Mouse (Mus musculus) MEL (cell line): ENCODE data around the gene Nudt17. TPM values are rescaled to one million over a fixed set of nuclear protein-coding genes. Genes with fewer than 3 reads are reported as not detected.
A peak's percentile ranks its signal among the peaks of the same experiment; 100 is the strongest.

Source experiments
- DNase-seq: peaks from one replicate; pipeline ENCODE4 v3.0.0; 2011; ENCODE audit warnings: low read depth, low spot score
- H3K27ac ChIP-seq: 2 replicates; pipeline ENCODE4 v1.5.1; 2012; ENCODE audit warnings: low read depth, mild to moderate bottlenecking, control low read depth, low read length, moderate library complexity; ENCODE audit not compliant: control insufficient read depth
- H3K27me3 ChIP-seq, 2 experiments: fragments of 150-350 bp in 1 of 2; sonication (generic) in 1 of 2; 2 replicates each; pipeline ENCODE4 v1.6.1; 2012; ENCODE audit warnings: low read length in 2 of 2, mild to moderate bottlenecking in 2 of 2, improper control_type of control experiment in 1 of 2, moderate library complexity in 1 of 2; ENCODE audit not compliant: insufficient read depth in 2 of 2, control insufficient read depth in 1 of 2
- H3K36me3 ChIP-seq, 2 experiments: 2 replicates each; pipeline ENCODE4 v1.6.1; 2012 to 2014; ENCODE audit warnings: low read length in 2 of 2, improper control_type of control experiment in 1 of 2, inconsistent platforms in 1 of 2, mild to moderate bottlenecking in 1 of 2; ENCODE audit not compliant: insufficient read depth in 2 of 2, control insufficient read depth in 1 of 2
- H3K4me1 ChIP-seq, 2 experiments: fragments of 150-350 bp in 1 of 2; sonication (generic) in 1 of 2; 2 replicates each; pipeline ENCODE4 v1.6.1; 2012; ENCODE audit warnings: low read length in 2 of 2, improper control_type of control experiment in 1 of 2, mild to moderate bottlenecking in 1 of 2; ENCODE audit not compliant: insufficient read depth in 2 of 2, control insufficient read depth in 1 of 2
- H3K4me3 ChIP-seq, 2 experiments: fragments of 150-350 bp in 1 of 2; sonication (generic) in 1 of 2; 2 replicates each; pipeline ENCODE4 v1.5.1; 2012; ENCODE audit warnings: low read depth in 2 of 2, low read length in 2 of 2, mild to moderate bottlenecking in 2 of 2, moderate library complexity in 2 of 2, control low read depth in 1 of 2, improper control_type of control experiment in 1 of 2; ENCODE audit not compliant: control insufficient read depth in 1 of 2, insufficient read depth in 1 of 2
- H3K79me2 ChIP-seq: 2 replicates; pipeline ENCODE4 v1.6.1; 2012; ENCODE audit warnings: mild to moderate bottlenecking, low read length, moderate library complexity; ENCODE audit not compliant: control insufficient read depth, poor library complexity, insufficient read depth
- H3K9ac ChIP-seq: 2 replicates; pipeline ENCODE4 v1.6.1; 2012; ENCODE audit warnings: low read depth, mild to moderate bottlenecking, control low read depth, low read length, moderate library complexity; ENCODE audit not compliant: control insufficient read depth, poor library complexity, severe bottlenecking
- H3K9me3 ChIP-seq: fragments of 150-350 bp; sonication (generic); replicated peaks from 2 replicates; pipeline ENCODE4 v1.6.1; 2012; ENCODE audit warnings: mild to moderate bottlenecking, low read length, improper control_type of control experiment, moderate library complexity; ENCODE audit not compliant: insufficient read depth
- CHD1 ChIP-seq: IDR thresholded peaks from 2 replicates; pipeline ENCODE4 v1.6.1; 2012; ENCODE audit warnings: low read depth, mild to moderate bottlenecking, inconsistent platforms, low read length, improper control_type of control experiment
- CHD2 ChIP-seq: IDR thresholded peaks from 2 replicates; pipeline ENCODE4 v1.6.1; 2011; ENCODE audit warnings: low read length, improper control_type of control experiment
- CTCF ChIP-seq, 3 experiments: IDR thresholded peaks in 2 of 3; conservative IDR thresholded peaks in 1 of 3; 2 replicates each; pipeline ENCODE4 v1.5.1; 2011 to 2012; ENCODE audit warnings: low read length in 3 of 3, low read depth in 2 of 3, mild to moderate bottlenecking in 2 of 3, improper control_type of control experiment in 1 of 3, inconsistent platforms in 1 of 3, mixed read lengths in 1 of 3, moderate library complexity in 1 of 3; ENCODE audit not compliant: control insufficient read depth in 1 of 3, insufficient read depth in 1 of 3, poor library complexity in 1 of 3, severe bottlenecking in 1 of 3
- E2F4 ChIP-seq: IDR thresholded peaks from 2 replicates; pipeline ENCODE4 v1.6.1; 2011; ENCODE audit warnings: low read depth, low read length, improper control_type of control experiment, borderline replicate concordance
- ELF1 ChIP-seq: IDR thresholded peaks from 2 replicates; pipeline ENCODE4 v1.6.1; 2014; ENCODE audit warnings: low read depth, mild to moderate bottlenecking, inconsistent platforms, low read length, improper control_type of control experiment, moderate library complexity
- EP300 ChIP-seq, 2 experiments: IDR thresholded peaks; 2 replicates each; pipeline ENCODE4 v1.6.1; 2011; ENCODE audit warnings: improper control_type of control experiment in 2 of 2, low read length in 2 of 2, low read depth in 1 of 2, mild to moderate bottlenecking in 1 of 2
- ETS1 ChIP-seq: IDR thresholded peaks from 2 replicates; pipeline ENCODE4 v1.6.1; 2012; ENCODE audit warnings: low read depth, mild to moderate bottlenecking, inconsistent platforms, low read length, improper control_type of control experiment, moderate library complexity
- GABPA ChIP-seq: IDR thresholded peaks from 2 replicates; pipeline ENCODE4 v1.6.1; 2012; ENCODE audit warnings: low read depth, mild to moderate bottlenecking, inconsistent platforms, low read length, improper control_type of control experiment, moderate library complexity
- HCFC1 ChIP-seq: IDR thresholded peaks from 2 replicates; pipeline ENCODE4 v1.6.1; 2012; ENCODE audit warnings: low read depth, mild to moderate bottlenecking, inconsistent platforms, low read length, improper control_type of control experiment, moderate library complexity
- JUND ChIP-seq: IDR thresholded peaks from 2 replicates; pipeline ENCODE4 v1.6.1; 2011; ENCODE audit warnings: low read depth, mild to moderate bottlenecking, improper control_type of control experiment, low read length
- KAT2A ChIP-seq: conservative IDR thresholded peaks from 2 replicates; pipeline ENCODE4 v1.6.1; 2012; ENCODE audit warnings: low read depth, low read length, improper control_type of control experiment, inconsistent platforms
- MAFK ChIP-seq: IDR thresholded peaks from 2 replicates; pipeline ENCODE4 v1.6.1; 2011; ENCODE audit warnings: low read depth, mild to moderate bottlenecking, low read length, improper control_type of control experiment, borderline replicate concordance
- MAX ChIP-seq: IDR thresholded peaks from 2 replicates; pipeline ENCODE4 v1.6.1; 2011; ENCODE audit warnings: low read length, improper control_type of control experiment
- MAZ ChIP-seq: IDR thresholded peaks from 2 replicates; pipeline ENCODE4 v1.6.1; 2012; ENCODE audit warnings: low read depth, mild to moderate bottlenecking, inconsistent platforms, low read length, improper control_type of control experiment
- MEF2A ChIP-seq: IDR thresholded peaks from 2 replicates; pipeline ENCODE4 v1.6.1; 2014; ENCODE audit warnings: low read depth, mild to moderate bottlenecking, inconsistent platforms, low read length, improper control_type of control experiment; ENCODE audit not compliant: poor library complexity, insufficient replicate concordance, severe bottlenecking; ENCODE audit errors: extremely low read depth
- MXI1 ChIP-seq: IDR thresholded peaks from 2 replicates; pipeline ENCODE4 v1.6.1; 2011; ENCODE audit warnings: mild to moderate bottlenecking, low read depth, low read length, improper control_type of control experiment
- NELFE ChIP-seq: IDR thresholded peaks from 2 replicates; pipeline ENCODE4 v1.6.1; 2011; ENCODE audit warnings: low read depth, low read length, improper control_type of control experiment
- NRF1 ChIP-seq: IDR thresholded peaks from 2 replicates; pipeline ENCODE4 v1.6.1; 2014; ENCODE audit warnings: low read depth, mild to moderate bottlenecking, inconsistent platforms, low read length, improper control_type of control experiment, moderate library complexity; ENCODE audit not compliant: poor library complexity, insufficient read depth, severe bottlenecking
- POLR2A ChIP-seq, 2 experiments: IDR thresholded peaks; 2 replicates each; pipeline ENCODE4 v1.6.1; 2011 to 2012; ENCODE audit warnings: low read length in 2 of 2, mild to moderate bottlenecking in 2 of 2, control low read depth in 1 of 2, improper control_type of control experiment in 1 of 2, low read depth in 1 of 2, moderate library complexity in 1 of 2; ENCODE audit not compliant: control insufficient read depth in 1 of 2, insufficient read depth in 1 of 2, poor library complexity in 1 of 2
- POLR2AphosphoS2 ChIP-seq: IDR thresholded peaks from 2 replicates; pipeline ENCODE4 v1.6.1; 2011; ENCODE audit warnings: low read length, improper control_type of control experiment
- POLR2AphosphoS5 ChIP-seq: IDR thresholded peaks from 2 replicates; pipeline ENCODE4 v1.6.1; 2012; ENCODE audit warnings: low read depth, borderline replicate concordance, mild to moderate bottlenecking, inconsistent platforms, low read length, moderate library complexity, mixed read lengths
- RAD21 ChIP-seq: IDR thresholded peaks from 2 replicates; pipeline ENCODE4 v1.6.1; 2011; ENCODE audit warnings: mild to moderate bottlenecking, low read depth, low read length, improper control_type of control experiment
- RCOR1 ChIP-seq: IDR thresholded peaks from 2 replicates; pipeline ENCODE4 v1.6.1; 2012; ENCODE audit warnings: low read depth, mild to moderate bottlenecking, inconsistent platforms, low read length, improper control_type of control experiment
- SIN3A ChIP-seq: IDR thresholded peaks from 2 replicates; pipeline ENCODE4 v1.6.1; 2012; ENCODE audit warnings: low read length, improper control_type of control experiment, inconsistent platforms
- SMC3 ChIP-seq: IDR thresholded peaks from 2 replicates; pipeline ENCODE4 v1.6.1; 2011; ENCODE audit warnings: low read depth, low read length, improper control_type of control experiment
- TCF12 ChIP-seq: IDR thresholded peaks from 2 replicates; pipeline ENCODE4 v1.6.1; 2014; ENCODE audit warnings: low read depth, mild to moderate bottlenecking, inconsistent platforms, low read length, improper control_type of control experiment, moderate library complexity
- UBTF ChIP-seq: IDR thresholded peaks from 2 replicates; pipeline ENCODE4 v1.6.1; 2012; ENCODE audit warnings: low read depth, mild to moderate bottlenecking, inconsistent platforms, low read length, improper control_type of control experiment, moderate library complexity, borderline replicate concordance; ENCODE audit not compliant: insufficient read depth
- USF1 ChIP-seq: IDR thresholded peaks from 2 replicates; pipeline ENCODE4 v1.6.1; 2014; ENCODE audit warnings: low read depth, mild to moderate bottlenecking, inconsistent platforms, low read length, improper control_type of control experiment, moderate library complexity
- ZKSCAN1 ChIP-seq: IDR thresholded peaks from 2 replicates; pipeline ENCODE4 v1.6.1; 2012; ENCODE audit warnings: low read depth, mild to moderate bottlenecking, inconsistent platforms, low read length, improper control_type of control experiment, moderate library complexity
- polyA plus RNA-seq, 2 experiments: library from polyadenylated mRNA; stranded (reverse) in 1 of 2; unstranded in 1 of 2; fragments of >175 nt in 1 of 2; fragments of >200 nt in 1 of 2; gene quantifications; 2 replicates each; pipeline versions ENCODE4 v1.2.1 to v1.2.4; 2012; ENCODE audit warnings: low replicate concordance in 2 of 2, low read depth in 1 of 2; ENCODE audit not compliant: insufficient read length in 2 of 2, insufficient read depth in 1 of 2, missing spikeins in 1 of 2
- total RNA-seq: library from RNA; depleted of rRNA; stranded (reverse); fragments of 300-350 nt; gene quantifications from 2 replicates; pipeline ENCODE4 v1.2.3, GENCODE M21; 2012

Gene Nudt17
- total and polyA plus RNA-seq, 3 experiments = 2.7 to 6.5 TPM; not detected in 1

DNA sequence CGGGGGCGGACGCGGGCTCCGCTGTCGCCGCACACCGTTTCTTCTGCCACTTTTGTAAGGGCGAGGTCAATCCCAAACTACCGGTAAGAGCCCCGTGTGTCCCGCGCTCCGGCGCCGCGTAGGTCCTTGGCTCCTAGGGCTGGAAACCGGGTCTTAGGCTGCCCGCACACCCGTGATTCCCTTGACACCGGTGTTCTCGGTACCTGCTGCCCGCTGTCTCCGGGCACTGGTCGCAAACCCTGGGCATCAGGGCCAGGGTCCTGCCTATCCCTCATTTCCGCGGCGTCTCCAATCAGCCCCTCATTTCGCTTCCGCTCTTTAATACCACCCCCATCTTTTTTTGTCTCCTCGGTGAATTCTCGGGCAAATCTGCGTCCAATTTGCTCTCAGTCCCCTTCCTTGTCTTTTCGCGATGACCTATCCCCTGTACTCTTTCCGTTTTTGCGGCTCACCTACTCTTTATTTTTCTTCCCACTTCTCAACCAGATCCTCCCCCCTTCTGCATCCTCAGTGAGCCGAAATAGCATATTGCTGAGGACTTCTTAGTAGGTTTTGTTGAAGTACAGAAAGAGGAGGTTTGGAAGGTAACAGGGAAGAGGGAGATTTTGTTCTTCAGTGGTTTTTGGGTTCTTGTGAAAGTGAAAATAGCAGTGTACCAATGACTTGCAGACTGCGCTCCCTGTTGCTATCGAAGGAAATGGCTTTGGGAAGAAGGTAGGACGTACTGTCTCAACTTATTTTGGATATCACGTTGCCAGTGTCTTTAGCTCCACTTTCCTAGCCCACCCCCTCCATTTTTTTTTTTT lies 19.7 kb upstream of the Nudt17 start (continued):
- TF ChIP-seq UBTF (peak; percentile 80; the same call in 1 of the 2 replicates), MAFK (no peak), CTCF (IDR thresholded peaks at IDR 0.05 in 2 of 3, conservative IDR thresholded peaks at IDR 0.05 in 1 of 3; ENCODE audit: control insufficient read depth in 1 of 3, insufficient read depth in 1 of 3, low read depth in 2 of 3, low read length in 3 of 3, poor library complexity in 1 of 3, severe bottlenecking in 1 of 3) (no peak), HCFC1 (peak; percentile 65), POLR2A (IDR thresholded peaks at IDR 0.05; ENCODE audit: control insufficient read depth in 1 of 2, insufficient read depth in 1 of 2, low read depth in 1 of 2, low read length in 2 of 2, poor library complexity in 1 of 2) (0 out of 4 replicates have a peak, but pooled peaks of 1 of the 2 experiments have one; percentile 34), SIN3A (peak; percentile 89), USF1 (peak; percentile 18; the same call in 1 of the 2 replicates), MXI1 (peak; percentile 29; the same call in 1 of the 2 replicates), JUND (no peak), POLR2AphosphoS2 (no peak), RCOR1 (peak; percentile 52; the same call in 1 of the 2 replicates), POLR2AphosphoS5 (no peak), ETS1 (0 out of 2 replicates have a peak, but pooled peaks have one; percentile 20), TCF12 (peak; percentile 22; the same call in 1 of the 2 replicates)

DNA sequence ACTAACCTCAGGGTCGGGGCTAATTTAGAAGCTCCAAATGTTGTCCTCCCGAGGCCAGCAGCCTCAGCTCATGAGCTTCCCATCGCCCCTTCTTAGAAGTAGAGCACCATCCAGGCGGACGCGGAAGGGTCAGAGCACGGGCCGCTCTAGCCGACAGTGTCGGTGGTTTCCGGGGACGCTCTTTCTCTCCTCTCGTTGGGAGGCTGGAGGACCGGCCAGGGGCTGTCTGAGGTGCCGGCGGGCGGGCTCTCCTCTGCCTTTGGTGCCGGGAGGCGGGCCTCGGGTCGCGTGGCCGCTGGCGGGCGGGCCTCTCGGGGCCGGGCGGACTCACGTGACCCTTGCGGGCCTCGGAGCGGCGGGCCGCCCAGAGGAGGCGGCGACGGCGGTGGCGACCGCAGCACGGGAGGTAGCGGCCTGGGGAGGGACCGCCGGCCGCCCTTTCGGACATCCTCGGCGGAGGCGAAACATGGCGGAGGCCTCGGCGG lies 19.0 kb upstream of the Nudt17 start, which contains the start of the genes Polr3c and Rnf115:
Gene Polr3c (minus strand): TSS at position 286 of the 485 bp plus-strand sequence.
Gene Rnf115 (plus strand): TSS at position 322 of the 485 bp plus-strand sequence.
- no peaks in the 10 kb centered on the region for H3K27me3 ChIP-seq
- H3K9me3 ChIP-seq = no peaks in the 10 kb centered on the region
- H3K27ac ChIP-seq = peak within 1 kb of the TSS; percentile 77
- peak; percentile 99 for DNase-seq
- H3K9ac ChIP-seq = peak within 1 kb of the TSS; percentile 90
- H3K4me3 ChIP-seq = peak within 1 kb of the TSS; percentile 95 to 97
- peaks cover 0 to 27% of the 10 kb centered on the region in 2 experiments; a peak in 2 of 4 replicates for H3K36me3 ChIP-seq
- peaks cover 6 to 22% of the 10 kb centered on the region in 2 experiments for H3K4me1 ChIP-seq
- peaks cover 51% of the 10 kb centered on the region for H3K79me2 ChIP-seq
- TF ChIP-seq USF1 = peak; percentile 98
- no peak for TF ChIP-seq MAFK
- TF ChIP-seq CTCF (IDR thresholded peaks at IDR 0.05 in 2 of 3, conservative IDR thresholded peaks at IDR 0.05 in 1 of 3; ENCODE audit: control insufficient read depth in 1 of 3, insufficient read depth in 1 of 3, low read depth in 2 of 3, low read length in 3 of 3, poor library complexity in 1 of 3, severe bottlenecking in 1 of 3) = 0 out of 6 replicates have a peak, but pooled peaks of 1 of the 3 experiments have one; percentile 0
- peak; percentile 95 to 99 for TF ChIP-seq POLR2A (IDR thresholded peaks at IDR 0.05; ENCODE audit: control insufficient read depth in 1 of 2, insufficient read depth in 1 of 2, low read depth in 1 of 2, low read length in 2 of 2, poor library complexity in 1 of 2)
- TF ChIP-seq JUND = no peak
- TF ChIP-seq ZKSCAN1 = no peak
- peak; percentile 63 for TF ChIP-seq RCOR1
- peak; percentile 88 for TF ChIP-seq TCF12
- no peak for TF ChIP-seq SMC3
- peak; percentile 45; the same call in 1 of the 2 replicates for TF ChIP-seq MEF2A
- no peak for TF ChIP-seq CHD2
- peak; percentile 90 for TF ChIP-seq MAX
- TF ChIP-seq HCFC1 = peak; percentile 98
- no peak; the same call in 1 of the 2 replicates for TF ChIP-seq KAT2A
- TF ChIP-seq MAZ = no peak; the same call in 1 of the 2 replicates
- TF ChIP-seq EP300 (IDR thresholded peaks at IDR 0.05; ENCODE audit: low read depth in 1 of 2, low read length in 2 of 2) = peak in 1 of 2 experiments; percentile 43; a peak in 1 of 4 replicates
- TF ChIP-seq POLR2AphosphoS5 = no peak
- no peak for TF ChIP-seq CHD1
- TF ChIP-seq MXI1 = peak; percentile 95
- TF ChIP-seq GABPA = peak; percentile 93; the same call in 1 of the 2 replicates
- peak; percentile 100 for TF ChIP-seq ELF1
- no peak for TF ChIP-seq E2F4
- no peak for TF ChIP-seq RAD21
- TF ChIP-seq NRF1 = 0 out of 2 replicates have a peak, but pooled peaks have one; percentile 17
- TF ChIP-seq NELFE = peak; percentile 96
- TF ChIP-seq UBTF = no peak
